Mouse (Mus musculus): ENCODE results near the gene Haus6.

GRCm38 (mm10) chr4:86651686-86652384 lies 40.0 kb upstream of the Haus6 start:
- TF ChIP-seq POLR2A (IDR thresholded peaks at IDR 0.05; ENCODE audit: borderline replicate concordance, control insufficient read depth, low read depth, low read length) = no peak
- TF ChIP-seq CTCF (IDR thresholded peaks at IDR 0.05; ENCODE audit: control insufficient read depth, insufficient read depth, low read length) = no peak
